Mouse (Mus musculus): ENCODE data around the gene Tanc1. TPM values are rescaled to one million over a fixed set of nuclear protein-coding genes. Genes with fewer than 3 reads are reported as not detected.

The Tanc1 gene
- total and polyA plus RNA-seq, 2 experiments from 2014 or later, result 2.7 to 7.3 TPM

DNA sequence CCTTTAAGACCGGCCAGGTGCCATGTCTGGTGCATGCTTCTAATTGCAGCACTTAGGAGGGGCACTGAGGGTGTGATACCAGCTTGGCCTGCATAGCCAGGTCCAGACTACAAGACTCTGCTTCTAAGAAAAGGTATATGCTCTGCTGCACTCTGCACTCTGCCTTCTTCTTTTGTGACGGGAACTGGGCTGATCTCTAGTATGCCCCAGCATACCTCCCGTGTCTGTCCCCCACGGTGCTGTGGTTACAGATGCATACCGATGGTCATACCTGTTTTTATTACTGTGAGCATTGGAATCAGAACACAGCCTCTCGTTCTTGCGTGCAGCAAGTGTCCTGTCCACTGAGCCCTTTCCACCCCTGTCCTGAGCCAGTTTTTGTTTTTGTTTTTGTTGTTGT lies 140.3 kb downstream of the Tanc1 start:
- WGBS, result 84% methylated on average over 7 of the region's 7 CpGs
- no peak for TF ChIP-seq CTCF (IDR thresholded peaks at IDR 0.05)
- no peak overlapping the region for H3K4me3 ChIP-seq (ENCODE audit: low read depth, low read length)
- no peak overlapping the region for H3K9ac ChIP-seq (replicated peaks; ENCODE audit: low read length, poor library complexity, severe bottlenecking)
- H3K9me3 ChIP-seq (ENCODE audit: low read length), result no peaks in the 10 kb centered on the region
- H3K36me3 ChIP-seq (ENCODE audit: insufficient read depth, low read length), result no peaks in the 10 kb centered on the region
- no peak overlapping the region for H3K4me2 ChIP-seq (ENCODE audit: low read depth, low read length, poor library complexity, severe bottlenecking)
- H3K27ac ChIP-seq (ENCODE audit: low read depth, low read length), result no peak overlapping the region
- H3K27me3 ChIP-seq (ENCODE audit: insufficient read depth, low read length), result no peaks in the 10 kb centered on the region
- ATAC-seq (ENCODE audit: low FRiP score) (no peak), DNase-seq (ENCODE audit: low spot score) (no peak)
- no peaks in the 10 kb centered on the region for H3K4me1 ChIP-seq (ENCODE audit: insufficient read depth, low read length)

DNA sequence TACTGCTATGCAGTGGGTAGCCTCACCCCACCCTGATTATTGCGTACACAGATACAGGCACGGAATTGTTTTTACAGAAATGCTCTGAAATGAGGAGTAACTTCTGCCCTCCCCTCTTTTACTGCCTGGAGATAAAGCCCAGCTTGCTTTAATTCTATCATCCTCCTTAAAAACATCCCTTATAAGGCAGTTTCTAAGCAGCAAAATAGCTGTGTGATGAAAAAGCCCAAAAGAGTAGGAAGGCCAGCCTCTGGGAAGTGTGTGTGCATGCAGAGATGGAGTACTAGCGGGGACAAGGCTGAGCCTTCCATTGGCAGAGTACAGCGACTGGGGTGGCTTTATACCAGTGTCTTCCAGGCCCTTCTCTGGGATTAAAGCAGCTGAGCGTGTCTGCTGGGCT lies 140.9 kb downstream of the Tanc1 start:
- no peak overlapping the region for H3K27ac ChIP-seq (ENCODE audit: low read depth, low read length)
- no peaks in the 10 kb centered on the region for H3K9me3 ChIP-seq (ENCODE audit: low read length)
- no peak overlapping the region for H3K4me2 ChIP-seq (ENCODE audit: low read depth, low read length, poor library complexity, severe bottlenecking)
- DNase-seq (ENCODE audit: low spot score) (no peak), ATAC-seq (ENCODE audit: low FRiP score) (no peak)
- H3K36me3 ChIP-seq (ENCODE audit: insufficient read depth, low read length), result no peaks in the 10 kb centered on the region
- no peaks in the 10 kb centered on the region for H3K27me3 ChIP-seq (ENCODE audit: insufficient read depth, low read length)
- H3K4me3 ChIP-seq (ENCODE audit: low read depth, low read length), result no peak overlapping the region
- H3K9ac ChIP-seq (replicated peaks; ENCODE audit: low read length, poor library complexity, severe bottlenecking), result no peak overlapping the region
- no peak for TF ChIP-seq CTCF (IDR thresholded peaks at IDR 0.05)
- H3K4me1 ChIP-seq (ENCODE audit: insufficient read depth, low read length), result no peaks in the 10 kb centered on the region
- WGBS, result 78% methylated on average over 5 of the region's 5 CpGs

DNA sequence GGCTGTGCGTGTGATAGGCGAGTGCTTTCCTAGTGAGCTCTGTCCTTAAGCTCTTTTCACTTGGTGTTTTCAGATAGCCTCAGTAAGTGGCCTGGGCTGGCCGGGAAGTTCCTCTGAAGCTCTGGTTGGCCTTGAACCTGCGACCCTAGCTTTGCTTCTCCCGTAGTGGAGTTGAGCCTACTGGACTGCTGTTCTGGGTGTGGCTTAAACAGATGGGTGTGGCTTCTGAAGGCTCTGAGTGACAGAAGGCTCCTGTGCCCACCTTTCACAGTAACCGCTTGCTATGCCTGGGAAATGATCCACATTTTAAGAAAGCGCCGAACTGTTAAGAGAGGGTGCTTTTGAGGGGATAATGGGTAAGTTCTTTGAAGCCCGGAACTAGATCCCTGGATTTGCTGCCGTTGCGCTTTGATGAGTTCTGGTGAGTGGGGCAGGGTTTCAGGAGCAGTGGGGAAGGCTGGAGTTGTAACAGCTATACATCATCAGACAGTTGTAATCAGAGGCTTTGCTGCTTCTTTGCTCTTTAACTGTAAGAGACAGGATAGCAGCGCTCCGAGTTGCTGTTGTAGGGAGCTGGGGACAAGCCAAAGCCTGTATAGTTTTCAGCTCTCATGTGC lies 144.4 kb downstream of the Tanc1 start:
- H3K4me1 ChIP-seq (ENCODE audit: insufficient read depth, low read length), result no peaks in the 10 kb centered on the region
- ATAC-seq (ENCODE audit: low FRiP score) (no peak), DNase-seq (ENCODE audit: low spot score) (no peak)
- H3K27ac ChIP-seq (ENCODE audit: low read depth, low read length), result no peak overlapping the region
- no peaks in the 10 kb centered on the region for H3K9me3 ChIP-seq (ENCODE audit: low read length)
- H3K36me3 ChIP-seq (ENCODE audit: insufficient read depth, low read length), result no peaks in the 10 kb centered on the region
- no peaks in the 10 kb centered on the region for H3K27me3 ChIP-seq (ENCODE audit: insufficient read depth, low read length)
- H3K4me2 ChIP-seq (ENCODE audit: low read depth, low read length, poor library complexity, severe bottlenecking), result no peak overlapping the region
- WGBS, result 61% methylated on average over 13 of the region's 13 CpGs
- H3K9ac ChIP-seq (replicated peaks; ENCODE audit: low read length, poor library complexity, severe bottlenecking), result no peak overlapping the region
- no peak for TF ChIP-seq CTCF (IDR thresholded peaks at IDR 0.05)
- H3K4me3 ChIP-seq (ENCODE audit: low read depth, low read length), result no peak overlapping the region

DNA sequence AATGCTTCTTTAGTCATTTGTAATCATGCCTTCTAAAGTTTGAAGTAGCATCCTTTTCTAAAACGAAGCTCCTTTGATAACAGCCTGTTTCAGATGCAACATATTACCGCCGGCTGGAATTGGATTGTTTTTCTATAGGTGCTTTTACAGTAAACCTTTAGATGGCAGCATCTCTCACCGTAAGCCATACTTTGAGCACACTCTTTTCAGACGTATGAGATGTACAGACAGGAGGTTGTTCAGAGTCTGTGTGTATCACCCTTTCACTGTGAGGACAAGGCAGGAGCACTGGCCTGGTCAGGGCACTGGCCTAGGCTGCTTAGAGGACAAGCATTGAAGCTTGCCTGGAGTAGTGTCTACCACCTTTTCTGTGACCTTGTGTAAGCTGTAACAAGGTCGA lies 145.2 kb downstream of the Tanc1 start:
- Histone ChIP-seq H3K9me3 (ENCODE audit: low read length) (no peaks in the 10 kb centered on the region), H3K9ac (replicated peaks; ENCODE audit: low read length, poor library complexity, severe bottlenecking) (no peak overlapping the region), H3K27ac (ENCODE audit: low read depth, low read length) (no peak overlapping the region), H3K4me2 (ENCODE audit: low read depth, low read length, poor library complexity, severe bottlenecking) (no peak overlapping the region), H3K36me3 (ENCODE audit: insufficient read depth, low read length) (no peaks in the 10 kb centered on the region), H3K4me1 (ENCODE audit: insufficient read depth, low read length) (no peaks in the 10 kb centered on the region), H3K4me3 (ENCODE audit: low read depth, low read length) (no peak overlapping the region), H3K27me3 (ENCODE audit: insufficient read depth, low read length) (no peaks in the 10 kb centered on the region)
- 52% methylated on average over 6 of the region's 6 CpGs for WGBS
- peak; percentile 54; the same call in 1 of the 2 replicates for ATAC-seq (ENCODE audit: low FRiP score)
- TF ChIP-seq CTCF (IDR thresholded peaks at IDR 0.05), result peak; percentile 81
- DNase-seq (ENCODE audit: low spot score), result peak; percentile 75

DNA sequence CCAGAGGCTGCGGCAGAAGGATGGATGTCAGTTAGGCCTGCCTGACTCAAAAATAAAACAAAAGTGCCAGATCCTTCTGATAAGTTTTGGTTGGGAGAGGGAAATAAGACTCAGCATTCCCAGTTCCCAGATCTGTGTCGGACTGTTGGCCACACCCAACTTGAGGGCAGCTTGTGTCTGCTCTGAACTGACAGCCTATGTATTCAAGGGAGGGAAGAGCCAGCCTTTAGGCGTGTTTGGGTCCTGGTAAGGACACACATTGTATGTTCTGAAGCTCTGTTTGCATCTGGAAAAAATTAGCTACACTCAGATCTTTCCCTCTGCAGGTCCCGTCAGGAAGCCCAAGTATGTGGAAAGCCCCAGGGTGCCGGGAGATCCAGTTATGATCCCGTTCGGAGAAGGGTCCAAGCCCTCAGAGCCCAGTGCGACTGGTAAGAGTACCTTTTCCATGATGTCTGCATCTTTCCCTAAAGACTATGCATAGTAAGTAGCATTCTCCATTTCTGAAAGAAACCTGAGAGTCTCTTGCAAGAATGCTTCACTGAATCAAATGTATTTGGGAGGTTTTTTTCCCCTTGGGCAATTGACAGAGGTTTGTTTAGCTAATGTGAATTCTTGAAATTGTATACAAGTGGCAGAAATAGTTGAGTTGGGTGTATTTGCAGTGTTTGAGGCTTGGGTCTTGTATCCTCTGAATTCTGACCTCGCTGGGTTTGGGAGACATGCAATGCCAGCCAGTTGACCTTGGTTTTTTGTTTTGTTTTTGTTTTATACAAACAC lies 146.5 kb downstream of the Tanc1 start:
- no peak overlapping the region for H3K9ac ChIP-seq (replicated peaks; ENCODE audit: low read length, poor library complexity, severe bottlenecking)
- ATAC-seq (ENCODE audit: low FRiP score) (no peak), DNase-seq (ENCODE audit: low spot score) (no peak)
- H3K27ac ChIP-seq (ENCODE audit: low read depth, low read length), result no peak overlapping the region
- no peak for TF ChIP-seq CTCF (IDR thresholded peaks at IDR 0.05)
- no peaks in the 10 kb centered on the region for H3K36me3 ChIP-seq (ENCODE audit: insufficient read depth, low read length)
- no peaks in the 10 kb centered on the region for H3K4me1 ChIP-seq (ENCODE audit: insufficient read depth, low read length)
- no peaks in the 10 kb centered on the region for H3K27me3 ChIP-seq (ENCODE audit: insufficient read depth, low read length)
- no peak overlapping the region for H3K4me2 ChIP-seq (ENCODE audit: low read depth, low read length, poor library complexity, severe bottlenecking)
- H3K4me3 ChIP-seq (ENCODE audit: low read depth, low read length), result no peak overlapping the region
- 80% methylated on average over 9 of the region's 9 CpGs for WGBS
- no peaks in the 10 kb centered on the region for H3K9me3 ChIP-seq (ENCODE audit: low read length)

DNA sequence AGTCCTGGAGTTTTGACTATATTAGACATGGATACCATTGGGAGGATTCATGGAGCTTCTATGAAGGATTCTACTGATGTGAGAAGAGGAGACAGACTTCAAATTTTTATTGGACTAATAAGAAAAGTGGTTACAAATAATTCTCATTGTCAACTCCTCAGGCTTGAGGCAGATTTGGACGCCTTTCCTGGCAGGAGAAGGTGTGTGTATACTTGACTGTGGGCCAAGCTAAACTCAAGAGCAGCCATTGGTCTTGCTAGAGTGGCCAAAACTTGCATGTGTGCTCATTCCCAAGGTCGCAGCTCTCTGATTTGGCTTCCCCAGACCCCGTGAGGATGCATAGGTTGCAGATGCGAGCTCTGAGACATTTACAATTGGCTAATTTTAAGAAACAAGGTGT lies 148.9 kb downstream of the Tanc1 start:
- WGBS, result 90% methylated on average over 4 of the region's 4 CpGs
- Histone ChIP-seq H3K4me2 (ENCODE audit: low read depth, low read length, poor library complexity, severe bottlenecking) (no peak overlapping the region), H3K4me1 (ENCODE audit: insufficient read depth, low read length) (no peaks in the 10 kb centered on the region), H3K4me3 (ENCODE audit: low read depth, low read length) (no peak overlapping the region), H3K36me3 (ENCODE audit: insufficient read depth, low read length) (no peaks in the 10 kb centered on the region), H3K9me3 (ENCODE audit: low read length) (no peaks in the 10 kb centered on the region), H3K27ac (ENCODE audit: low read depth, low read length) (no peak overlapping the region), H3K9ac (replicated peaks; ENCODE audit: low read length, poor library complexity, severe bottlenecking) (no peak overlapping the region), H3K27me3 (ENCODE audit: insufficient read depth, low read length) (no peaks in the 10 kb centered on the region)
- DNase-seq (ENCODE audit: low spot score) (no peak), ATAC-seq (ENCODE audit: low FRiP score) (no peak)
- TF ChIP-seq CTCF (IDR thresholded peaks at IDR 0.05), result no peak

All from midbrain, postnatal 0 days (tissue).